Mouse (Mus musculus): ENCODE measurements at regions not wholly inside any gene's neighbourhood (a gene's known extent, or its start where the extent isn't known, plus 50 kb on each side); places are given as distances from the start of the nearest gene placed in this dataset.

- no peak for TF ChIP-seq CTCF (IDR thresholded peaks at IDR 0.05; ENCODE audit: low read depth)
- no peak for TF ChIP-seq EP300 (IDR thresholded peaks at IDR 0.05; ENCODE audit: low read depth)
Observed at GRCm38 (mm10) chr2:166326932-166327331, 171.5 kb upstream of the Sulf2 start.
